ENCODE assay signal across 21 mouse cellular contexts in the genomic region with DNA sequence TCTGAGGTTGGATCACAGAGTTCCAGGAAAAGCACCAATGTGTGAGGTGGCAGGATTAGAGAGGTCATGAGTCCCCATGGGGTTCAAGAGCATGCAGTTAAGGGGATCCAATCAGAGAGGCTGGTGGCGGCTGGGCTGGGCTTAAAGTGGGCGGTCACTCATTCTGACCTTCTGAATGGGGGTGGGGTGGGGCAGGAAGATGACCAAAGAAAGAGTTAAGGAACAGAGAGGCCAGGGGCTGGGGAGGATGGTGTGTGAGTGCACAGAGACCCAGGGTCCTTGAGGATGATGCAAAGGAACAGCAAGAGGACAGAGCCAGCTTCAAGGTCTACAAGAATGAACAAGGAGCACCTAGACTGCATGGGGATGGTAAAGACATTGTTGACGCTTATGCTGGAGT. TPM values are rescaled to one million over a fixed set of nuclear protein-coding genes. Genes with fewer than 3 reads are reported as not detected.
"Had no signal": no experiment of that assay in that cellular context is flagged by ENCODE, and none has a peak within 500 bp of the region (broad histone marks: within the 10 kb centered on the region; RNA-seq: fewer than 3 reads in every experiment).

No protein-coding gene starts in this region.

- H3K4me3 ChIP-seq: midbrain, embryonic 10.5 days; midbrain, embryonic 12.5 days; neural tube, embryonic 12.5 days; stomach, embryonic 15.5 days had no signal

- H3K27ac ChIP-seq: liver, embryonic 14.5 days; midbrain, embryonic 10.5 days; midbrain, embryonic 12.5 days; neural tube, embryonic 12.5 days; stomach, embryonic 15.5 days; stomach, postnatal 0 days had no signal

- DNase-seq: lung, adult 18-20 months; lung, embryonic 14.5 days; lung, postnatal 10 days; lung, postnatal 4 days; midbrain, embryonic 14.5 days; retina, postnatal 1 day; right cerebral cortex, postnatal 14 days; thymus, postnatal 25 days had no signal

- H3K4me2 ChIP-seq: lung, embryonic 14.5 days; midbrain, embryonic 12.5 days; neural tube, embryonic 12.5 days; stomach, embryonic 15.5 days had no signal

- H3K36me3 ChIP-seq: midbrain, embryonic 10.5 days; midbrain, embryonic 12.5 days; neural tube, embryonic 12.5 days; stomach, embryonic 15.5 days had no signal

- H3K9me3 ChIP-seq: neural tube, embryonic 12.5 days; stomach, embryonic 15.5 days had no signal

- H3K9ac ChIP-seq: liver, embryonic 14.5 days; lung, embryonic 14.5 days; midbrain, embryonic 12.5 days; neural tube, embryonic 12.5 days; stomach, embryonic 15.5 days had no signal

- H3K27me3 ChIP-seq: midbrain, embryonic 12.5 days; neural tube, embryonic 12.5 days; stomach, embryonic 15.5 days had no signal

- H3K4me1 ChIP-seq: midbrain, embryonic 12.5 days; neural tube, embryonic 12.5 days; stomach, embryonic 15.5 days had no signal

RNA-seq across cellular contexts. Expression of gene 1700067P10Rik, which starts 19.4 kb away (rescaled TPM):
- total RNA-seq: megakaryocyte, adult 5-6 weeks; megakaryocyte-erythroid progenitor cell, adult 5-6 weeks had no signal
- polyA plus RNA-seq: liver, embryonic 14.5 days; liver, embryonic 16.5 days; lung, embryonic 14.5 days; lung, embryonic 16.5 days; midbrain, embryonic 10.5 days; midbrain, embryonic 12.5 days; midbrain, embryonic 14.5 days; midbrain, embryonic 16.5 days; neural tube, embryonic 12.5 days; neural tube, embryonic 14.5 days; stomach, embryonic 15.5 days; stomach, postnatal 0 days had no signal

RNA-seq across cellular contexts. Expression of gene 9830107B12Rik, which starts 37.5 kb away (rescaled TPM):
- total RNA-seq: megakaryocyte-erythroid progenitor cell, adult 5-6 weeks had no signal
- polyA plus RNA-seq: lung, embryonic 14.5 days; lung, embryonic 16.5 days; midbrain, embryonic 10.5 days; midbrain, embryonic 14.5 days; midbrain, embryonic 16.5 days; neural tube, embryonic 12.5 days; neural tube, embryonic 14.5 days; stomach, postnatal 0 days; testis, adult 2 months had no signal

RNA-seq across cellular contexts. Expression of gene A530064D06Rik, which starts 58.6 kb away (rescaled TPM):
- total RNA-seq: megakaryocyte-erythroid progenitor cell, adult 5-6 weeks had no signal
- polyA plus RNA-seq: lung, embryonic 14.5 days; lung, embryonic 16.5 days; midbrain, embryonic 10.5 days; midbrain, embryonic 12.5 days; neural tube, embryonic 12.5 days; neural tube, embryonic 14.5 days; stomach, postnatal 0 days had no signal
